Mouse (Mus musculus) bone marrow macrophage, adult 2 months (primary cell): ENCODE measurements around the gene Tifa. TPM values are rescaled to one million over a fixed set of nuclear protein-coding genes. Genes with fewer than 3 reads are reported as not detected.
"Not testable (repeated sequence)": the region's sequence is repeated elsewhere in the genome, so short reads cannot be mapped to it uniquely, and the experiment has no call there.

Experiments used
- H3K27ac ChIP-seq: 2 replicates; pipeline ENCODE4 v1.5.1; 2012; ENCODE audit warnings: low read depth, low read length; ENCODE audit not compliant: insufficient read depth
- H3K4me1 ChIP-seq: 2 replicates; pipeline ENCODE4 v1.6.1; 2012; ENCODE audit warnings: low read length; ENCODE audit not compliant: control insufficient read depth, insufficient read depth
- H3K4me3 ChIP-seq: 2 replicates; pipeline ENCODE4 v1.5.1; 2012; ENCODE audit warnings: mild to moderate bottlenecking, low read length, moderate library complexity; ENCODE audit not compliant: insufficient read depth
- CTCF ChIP-seq: IDR thresholded peaks from 2 replicates; pipeline ENCODE4 v1.5.1; 2012; ENCODE audit warnings: low read depth, mild to moderate bottlenecking, low read length, moderate library complexity
- POLR2A ChIP-seq: IDR thresholded peaks from 2 replicates; pipeline ENCODE4 v1.6.1; 2012; ENCODE audit warnings: mild to moderate bottlenecking, low read depth, low read length, borderline replicate concordance
- polyA plus RNA-seq: library from polyadenylated mRNA; stranded (reverse); fragments of >200 nt; gene quantifications from 2 replicates; pipeline ENCODE4 v1.2.4, GENCODE M21; 2012; ENCODE audit not compliant: missing spikeins, insufficient read depth, insufficient read length

The Tifa gene
- polyA plus RNA-seq, 1 experiment: 97.9 TPM

DNA sequence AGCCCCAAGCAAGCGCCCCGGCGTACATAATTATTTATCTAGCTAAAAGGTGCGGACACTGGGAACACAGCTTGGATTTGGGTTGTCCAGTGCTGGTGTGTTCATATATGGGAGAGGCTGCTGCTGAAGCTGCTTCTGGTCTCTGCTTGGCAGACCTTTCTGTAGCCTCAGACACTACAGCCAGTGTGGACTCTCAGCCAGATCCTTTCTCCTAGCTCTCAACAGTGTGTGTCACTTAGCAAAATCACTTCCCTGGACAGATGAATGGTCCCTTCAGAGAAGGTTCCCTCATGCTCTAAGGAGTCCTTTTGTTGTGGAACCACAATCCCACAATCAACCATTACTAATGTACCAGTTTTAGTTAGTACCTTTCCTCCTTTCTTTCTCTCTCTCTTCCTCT lies 30.8 kb upstream of the Tifa start:
- Histone ChIP-seq H3K27ac (no peak overlapping the region), H3K4me1 (peaks cover 8% of the 10 kb centered on the region), H3K4me3 (no peak overlapping the region)
- no peak for TF ChIP-seq CTCF
- no peak for TF ChIP-seq POLR2A

- H3K4me3 ChIP-seq: no peak overlapping the region
- peaks cover 8% of the 10 kb centered on the region for H3K4me1 ChIP-seq
- TF ChIP-seq POLR2A: no peak
- TF ChIP-seq CTCF: no peak
- H3K27ac ChIP-seq: no peak overlapping the region
Measured at GRCm38 (mm10) chr3:127759212-127759611, 30.4 kb upstream of the Tifa start.

DNA sequence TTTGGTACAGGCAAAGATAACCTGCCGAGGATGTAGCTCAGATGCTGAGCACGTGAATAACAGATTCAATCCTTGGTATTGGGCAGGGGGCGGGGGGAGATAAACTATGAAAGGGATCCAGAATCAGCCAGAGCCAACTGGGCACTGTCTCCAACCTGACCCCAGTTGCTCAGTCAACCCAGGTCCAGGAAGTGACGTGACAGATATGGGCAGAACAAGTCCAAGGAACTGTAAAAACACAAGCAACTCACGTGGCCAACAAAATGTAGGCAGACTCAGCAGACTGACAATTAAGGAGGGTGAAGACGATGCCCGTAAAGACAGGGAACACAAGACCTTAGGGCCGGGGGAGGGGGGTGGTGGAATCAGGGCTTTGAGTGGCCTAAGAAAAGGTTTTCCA lies 27.2 kb upstream of the Tifa start:
- Histone ChIP-seq H3K4me3 (no peak overlapping the region), H3K4me1 (peaks cover 8% of the 10 kb centered on the region), H3K27ac (no peak overlapping the region)
- TF ChIP-seq CTCF (no peak), POLR2A (no peak)

GRCm38 (mm10) chr3:127763076-127763612 lies 26.5 kb upstream of the Tifa start:
- Histone ChIP-seq H3K4me3 (peak overlapping the region; percentile 26; the same call in 1 of the 2 replicates), H3K4me1 (peaks cover 13% of the 10 kb centered on the region), H3K27ac (no peak overlapping the region)
- TF ChIP-seq POLR2A (no peak), CTCF (peak; percentile 33; the same call in 1 of the 2 replicates)

- Histone ChIP-seq H3K4me3 (no peak overlapping the region), H3K4me1 (peaks cover 19% of the 10 kb centered on the region), H3K27ac (no peak overlapping the region)
- TF ChIP-seq POLR2A: no peak
- no peak; the same call in 1 of the 2 replicates for TF ChIP-seq CTCF
Measured at GRCm38 (mm10) chr3:127764541-127764940, 25.1 kb upstream of the Tifa start.

- Histone ChIP-seq H3K27ac (no peak overlapping the region), H3K4me1 (peaks cover 27% of the 10 kb centered on the region), H3K4me3 (no peak overlapping the region)
- TF ChIP-seq POLR2A: no peak
- TF ChIP-seq CTCF: no peak
Measured at GRCm38 (mm10) chr3:127765971-127766370, 23.6 kb upstream of the Tifa start.

GRCm38 (mm10) chr3:127769146-127769545 lies 20.5 kb upstream of the Tifa start:
- peak overlapping the region; percentile 81 for H3K27ac ChIP-seq
- TF ChIP-seq CTCF (no peak), POLR2A (no peak)
- H3K4me3 ChIP-seq: peak overlapping the region; percentile 34; the same call in 1 of the 2 replicates
- H3K4me1 ChIP-seq: peaks cover 19% of the 10 kb centered on the region

DNA sequence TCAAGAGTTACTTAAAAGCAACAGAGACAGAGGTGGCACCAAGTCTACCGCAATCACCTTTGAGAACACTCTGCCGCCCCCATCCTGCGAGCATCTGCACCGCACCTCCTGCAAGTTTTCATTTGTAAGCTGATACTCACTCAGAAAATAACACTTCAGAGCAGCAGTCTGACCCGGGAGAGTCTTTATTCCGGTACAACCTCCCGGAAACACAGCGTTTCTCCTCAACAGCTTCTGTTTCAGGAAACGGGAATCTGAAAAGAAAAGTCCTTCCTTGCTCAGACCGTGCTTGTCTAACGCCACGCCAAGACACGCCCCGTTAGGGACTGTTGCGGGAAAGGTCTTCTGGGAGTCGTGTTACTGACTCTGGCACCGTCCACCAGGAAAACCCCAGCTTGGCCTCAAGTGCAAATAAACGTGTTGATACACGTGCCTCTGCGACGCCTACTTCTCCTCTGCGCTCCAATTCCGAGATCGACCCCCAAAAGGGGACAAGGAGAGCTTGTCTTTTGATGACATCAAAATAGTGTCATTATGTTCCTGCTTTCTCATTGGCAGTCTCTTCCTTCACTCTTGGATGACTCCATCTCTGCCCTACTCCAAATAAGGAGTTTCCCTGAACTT lies 9.5 kb upstream of the Tifa start, which contains the start of gene Alpk1:
TSS of gene Alpk1 (minus strand) at position 507 of the 624 bp plus-strand sequence.
- H3K4me1 ChIP-seq: peaks cover 17% of the 10 kb centered on the region

GRCm38 (mm10) chr3:127780921-127781320 lies 8.7 kb upstream of the Tifa start:
- Histone ChIP-seq H3K27ac (no peak overlapping the region), H3K4me1 (peaks cover 19% of the 10 kb centered on the region), H3K4me3 (no peak overlapping the region)
- no peak for TF ChIP-seq POLR2A
- TF ChIP-seq CTCF: no peak

More for the DNA sequence above, 9.5 kb upstream of the Tifa start, which contains the start of gene Alpk1:
- Histone ChIP-seq H3K27ac (peak within 1 kb of the TSS; percentile 86), H3K4me3 (peak within 1 kb of the TSS; percentile 81)
- TF ChIP-seq POLR2A: no peak
- peak; percentile 42; the same call in 1 of the 2 replicates for TF ChIP-seq CTCF

GRCm38 (mm10) chr3:127782921-127783320 lies 6.7 kb upstream of the Tifa start:
- Histone ChIP-seq H3K27ac (no peak overlapping the region), H3K4me3 (no peak overlapping the region), H3K4me1 (peaks cover 28% of the 10 kb centered on the region)
- no peak for TF ChIP-seq CTCF
- no peak for TF ChIP-seq POLR2A

- H3K4me3 ChIP-seq, H3K27ac ChIP-seq: not testable (repeated sequence)
- H3K4me1 ChIP-seq: peaks cover 35% of the 10 kb centered on the region
Measured at GRCm38 (mm10) chr3:127783680-127784079, 5.9 kb upstream of the Tifa start.
